In genomic region chr8:94057157-94057854, GRCm38 (mm10) we compare ENCODE assay signal across 11 mouse cellular contexts. TPM values are rescaled to one million over a fixed set of nuclear protein-coding genes. Genes with fewer than 3 reads are reported as not detected.
DNase-seq lines count a peak whose midpoint lies in the region; ATAC-seq and TF ChIP-seq lines count a peak whose summit lies in the region.
"Had no signal": no experiment of that assay in that cellular context is flagged by ENCODE, and none has a peak within 500 bp of the region (broad histone marks: within the 10 kb centered on the region; RNA-seq: fewer than 3 reads in every experiment).

No protein-coding gene starts in this region.

- peak; percentile 96 for TF ChIP-seq CTCF in E14TG2a.4 (conservative IDR thresholded peaks at IDR 0.05; ENCODE audit: low read length)

- H3K27me3 ChIP-seq in kidney, embryonic 15.5 days: no peaks in the 10 kb centered on the region
- no peaks in the 10 kb centered on the region for H3K27me3 ChIP-seq in E14TG2a.4 (ENCODE audit: insufficient read depth, low read length)
- H3K27me3 ChIP-seq in midbrain, embryonic 14.5 days (ENCODE audit: control insufficient read depth, insufficient read depth, low read length): no peaks in the 10 kb centered on the region
- H3K27me3 ChIP-seq: embryonic facial prominence, embryonic 15.5 days; limb, embryonic 15.5 days; stomach, embryonic 15.5 days had no signal

- no peak overlapping the region for H3K4me2 ChIP-seq in kidney, embryonic 15.5 days
- no peak overlapping the region for H3K4me2 ChIP-seq in midbrain, embryonic 14.5 days (ENCODE audit: low read length)
- H3K4me2 ChIP-seq: embryonic facial prominence, embryonic 15.5 days; limb, embryonic 15.5 days; stomach, embryonic 15.5 days had no signal

- ATAC-seq in kidney, embryonic 15.5 days (replicated peaks; ENCODE audit: low FRiP score): no peak
- peak; percentile 83 for ATAC-seq in erythroid progenitor cell, adult 5-6 weeks (replicated peaks; ENCODE audit: low FRiP score, poor library complexity, severe bottlenecking)
- ATAC-seq in midbrain, embryonic 14.5 days (ENCODE audit: low FRiP score, low TSS enrichment): no peak

- H3K4me1 ChIP-seq in kidney, embryonic 15.5 days: no peaks in the 10 kb centered on the region
- no peaks in the 10 kb centered on the region for H3K4me1 ChIP-seq in E14TG2a.4 (replicated peaks; ENCODE audit: low read depth, low read length)
- no peaks in the 10 kb centered on the region for H3K4me1 ChIP-seq in midbrain, embryonic 14.5 days (ENCODE audit: control insufficient read depth, insufficient read depth, low read length)
- H3K4me1 ChIP-seq: embryonic facial prominence, embryonic 15.5 days; limb, embryonic 15.5 days; stomach, embryonic 15.5 days had no signal

- no peak overlapping the region for H3K27ac ChIP-seq in kidney, embryonic 15.5 days
- no peak overlapping the region for H3K27ac ChIP-seq in midbrain, embryonic 14.5 days (replicated peaks; ENCODE audit: low read depth, low read length)
- H3K27ac ChIP-seq: embryonic facial prominence, embryonic 15.5 days; limb, embryonic 15.5 days; stomach, embryonic 15.5 days had no signal

- no peaks in the 10 kb centered on the region for H3K9me3 ChIP-seq in kidney, embryonic 15.5 days (replicated peaks)
- H3K9me3 ChIP-seq in E14TG2a.4 (ENCODE audit: low read length): no peaks in the 10 kb centered on the region
- no peaks in the 10 kb centered on the region for H3K9me3 ChIP-seq in midbrain, embryonic 14.5 days (ENCODE audit: control insufficient read depth, low read length)
- H3K9me3 ChIP-seq: embryonic facial prominence, embryonic 15.5 days; limb, embryonic 15.5 days; stomach, embryonic 15.5 days had no signal

- no peak overlapping the region for H3K9ac ChIP-seq in kidney, embryonic 15.5 days
- no peak overlapping the region for H3K9ac ChIP-seq in midbrain, embryonic 14.5 days (replicated peaks; ENCODE audit: low read length)
- H3K9ac ChIP-seq: embryonic facial prominence, embryonic 15.5 days; limb, embryonic 15.5 days; stomach, embryonic 15.5 days had no signal

- peaks cover 58% of the 10 kb centered on the region for H3K36me3 ChIP-seq in kidney, embryonic 15.5 days
- H3K36me3 ChIP-seq in E14TG2a.4 (ENCODE audit: insufficient read depth, low read length): peaks cover 72% of the 10 kb centered on the region
- H3K36me3 ChIP-seq in midbrain, embryonic 14.5 days (ENCODE audit: control insufficient read depth, insufficient read depth, low read length): peaks cover 68% of the 10 kb centered on the region

- peak; percentile 8 to 52 for DNase-seq in kidney, adult 8-10 months
- peak; percentile 33 to 51 for DNase-seq in adrenal gland, postnatal 36 days
- peak; percentile 59 to 75 for DNase-seq in layer of hippocampus, postnatal 14 days (ENCODE audit: low spot score in 2 of 2)
- DNase-seq in midbrain, embryonic 14.5 days: peak; percentile 85
- DNase-seq in thymus, postnatal 25 days: peak; percentile 34

- WGBS in kidney, embryonic 15.5 days: 66% methylated on average over 6 of the region's 6 CpGs
- WGBS in midbrain, embryonic 14.5 days: 59% methylated on average over 6 of the region's 6 CpGs

- H3K4me3 ChIP-seq in kidney, embryonic 15.5 days (replicated peaks): no peak overlapping the region
- H3K4me3 ChIP-seq in E14TG2a.4 (replicated peaks; ENCODE audit: low read length): no peak overlapping the region
- H3K4me3 ChIP-seq in midbrain, embryonic 14.5 days (replicated peaks; ENCODE audit: low read depth, low read length): no peak overlapping the region
- H3K4me3 ChIP-seq: embryonic facial prominence, embryonic 15.5 days; limb, embryonic 15.5 days; stomach, embryonic 15.5 days had no signal

RNA-seq across cellular contexts. Expression of gene Ogfod1, which starts 20.3 kb away (rescaled TPM):
- polyA plus RNA-seq in kidney, embryonic 15.5 days (2015; fragmentation: Nextera tagmentation; extraction: Ambion mirVana): 12.8 and 13.0 TPM in 2 replicates
- 10 to 100 TPM; 20.7 to 21.0 TPM for total RNA-seq in adrenal gland, postnatal 36 days (2021)
- total RNA-seq in erythroid progenitor cell, adult 5-6 weeks (2015; ENCODE audit: low replicate concordance): 10.1 and 19.3 TPM in 2 replicates
- 2.4 and 5.0 TPM in 2 replicates for total RNA-seq in erythroid progenitor cell, adult 5-6 weeks (2017; ENCODE audit: low replicate concordance)
- total RNA-seq in layer of hippocampus, postnatal 14 days (2021): 10 to 100 TPM; 66.5 to 67.4 TPM
- polyA plus RNA-seq in midbrain, embryonic 14.5 days (2014; fragmentation: Nextera tagmentation; extraction: Ambion mirVana): 11.9 and 16.3 TPM in 2 replicates

RNA-seq across cellular contexts. Expression of gene Nudt21, which starts 20.5 kb away (rescaled TPM):
- polyA plus RNA-seq in kidney, embryonic 15.5 days (2015; fragmentation: Nextera tagmentation; extraction: Ambion mirVana): 120 and 137 TPM in 2 replicates
- 10 to 100 TPM; 39.6 to 39.9 TPM for total RNA-seq in adrenal gland, postnatal 36 days (2021)
- total RNA-seq in erythroid progenitor cell, adult 5-6 weeks (2015; ENCODE audit: low replicate concordance): 33.2 and 80.1 TPM in 2 replicates
- total RNA-seq in erythroid progenitor cell, adult 5-6 weeks (2017; ENCODE audit: low replicate concordance): 38.6 and 88.1 TPM in 2 replicates
- total RNA-seq in layer of hippocampus, postnatal 14 days (2021): 10 to 100 TPM; 53.1 to 54.0 TPM
- polyA plus RNA-seq in midbrain, embryonic 14.5 days (2014; fragmentation: Nextera tagmentation; extraction: Ambion mirVana): 99.1 and 120 TPM in 2 replicates

RNA-seq across cellular contexts. Expression of gene Bbs2, which starts 41.4 kb away (rescaled TPM):
- polyA plus RNA-seq in kidney, embryonic 15.5 days (2015; fragmentation: Nextera tagmentation; extraction: Ambion mirVana): 11.9 and 15.7 TPM in 2 replicates
- total RNA-seq in adrenal gland, postnatal 36 days (2021): 10 to 100 TPM; 16.6 to 21.2 TPM
- total RNA-seq in erythroid progenitor cell, adult 5-6 weeks (2015; ENCODE audit: low replicate concordance): 1.7 TPM in 1 of 2 replicates, not detected in the other
- 1.2 and 8.3 TPM in 2 replicates for total RNA-seq in erythroid progenitor cell, adult 5-6 weeks (2017; ENCODE audit: low replicate concordance)
- 10 to 100 TPM; 17.7 to 19.6 TPM for total RNA-seq in layer of hippocampus, postnatal 14 days (2021)
- 22.3 and 24.3 TPM in 2 replicates for polyA plus RNA-seq in midbrain, embryonic 14.5 days (2014; fragmentation: Nextera tagmentation; extraction: Ambion mirVana)

RNA-seq across cellular contexts. Expression of gene Amfr, which starts 44.7 kb away (rescaled TPM):
- 45.4 and 49.3 TPM in 2 replicates for polyA plus RNA-seq in kidney, embryonic 15.5 days (2015; fragmentation: Nextera tagmentation; extraction: Ambion mirVana)
- 100 to 1,000 TPM; 232 to 320 TPM for total RNA-seq in adrenal gland, postnatal 36 days (2021)
- total RNA-seq in erythroid progenitor cell, adult 5-6 weeks (2015; ENCODE audit: low replicate concordance): 51.5 and 53.2 TPM in 2 replicates
- 129 and 190 TPM in 2 replicates for total RNA-seq in erythroid progenitor cell, adult 5-6 weeks (2017; ENCODE audit: low replicate concordance)
- total RNA-seq in layer of hippocampus, postnatal 14 days (2021): 100 to 1,000 TPM; 131 to 135 TPM
- 65.0 and 81.6 TPM in 2 replicates for polyA plus RNA-seq in midbrain, embryonic 14.5 days (2014; fragmentation: Nextera tagmentation; extraction: Ambion mirVana)

Comparison
In these comparisons a context has a peak if more than half of its experiments do, and no peak if none do; other contexts are left out.
1. DNase-seq: peak in every context shown above with its lines; median percentile 85 in midbrain, embryonic 14.5 days; 67 in layer of hippocampus, postnatal 14 days; 42 in adrenal gland, postnatal 36 days; 34 in thymus, postnatal 25 days; 30 in kidney, adult 8-10 months.